ENCODE assay signal across 19 mouse cellular contexts in the genomic region with DNA sequence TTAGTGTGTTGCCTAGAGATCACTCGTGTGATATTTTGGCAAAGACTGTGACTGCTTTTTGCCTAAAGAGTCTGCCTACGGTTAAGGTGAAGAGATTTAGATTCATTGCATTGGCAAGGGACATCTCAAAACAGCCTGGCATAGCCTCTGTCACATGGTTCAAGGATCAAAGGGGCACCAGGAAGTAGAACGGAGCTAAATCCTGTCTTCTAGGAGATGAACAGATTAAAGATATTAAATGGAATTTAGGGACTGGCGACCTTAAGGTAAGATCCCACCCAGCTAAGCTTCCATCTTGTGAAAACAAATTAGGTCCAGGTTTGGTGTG.
"Had no signal": no experiment of that assay in that cellular context is flagged by ENCODE, and none has a peak within 500 bp of the region (broad histone marks: within the 10 kb centered on the region; RNA-seq: fewer than 3 reads in every experiment).

No protein-coding gene starts in this region.

- H3K4me3 ChIP-seq: midbrain, embryonic 10.5 days; midbrain, embryonic 12.5 days; myocyte; neural tube, embryonic 13.5 days; neural tube, embryonic 15.5 days; stomach, embryonic 15.5 days had no signal

- ATAC-seq: midbrain, embryonic 16.5 days had no signal

- H3K36me3 ChIP-seq: midbrain, embryonic 10.5 days; midbrain, embryonic 12.5 days; neural tube, embryonic 13.5 days; neural tube, embryonic 15.5 days; stomach, embryonic 15.5 days had no signal

- DNase-seq: lung, adult 18-20 months; lung, embryonic 14.5 days; lung, postnatal 10 days; midbrain, embryonic 14.5 days; retina, postnatal 1 day; right cerebral cortex, adult 18-20 months; right cerebral cortex, postnatal 25 days; right cerebral cortex, postnatal 4 days; thymus, adult 2 months; thymus, postnatal 25 days; thymus, postnatal 4 days had no signal

- H3K27me3 ChIP-seq: neural tube, embryonic 13.5 days; neural tube, embryonic 15.5 days; stomach, embryonic 15.5 days had no signal

- H3K27ac ChIP-seq: midbrain, embryonic 10.5 days; midbrain, embryonic 12.5 days; neural tube, embryonic 13.5 days; neural tube, embryonic 15.5 days; stomach, embryonic 15.5 days; stomach, postnatal 0 days had no signal

- H3K9me3 ChIP-seq: midbrain, embryonic 10.5 days; midbrain, embryonic 12.5 days; neural tube, embryonic 13.5 days; neural tube, embryonic 15.5 days; stomach, embryonic 15.5 days had no signal

- H3K4me2 ChIP-seq: lung, embryonic 14.5 days; midbrain, embryonic 12.5 days; neural tube, embryonic 13.5 days; neural tube, embryonic 15.5 days; stomach, embryonic 15.5 days had no signal

- H3K9ac ChIP-seq: lung, embryonic 14.5 days; midbrain, embryonic 12.5 days; neural tube, embryonic 13.5 days; neural tube, embryonic 15.5 days; stomach, embryonic 15.5 days had no signal

- H3K4me1 ChIP-seq: stomach, embryonic 15.5 days had no signal
